Mouse (Mus musculus) Patski (cell line): ENCODE measurements around the gene G3bp1. TPM values are rescaled to one million over a fixed set of nuclear protein-coding genes. Genes with fewer than 3 reads are reported as not detected.

Source experiments
- ATAC-seq: fragments of 100-300 bp; one replicate; pipeline ENCODE4 v1.8.0; 2021
- CTCF ChIA-PET: fragments of 350-600 bp; sonication (Branson Sonifier 250); formaldehyde crosslinking; loops from one replicate; lab custom pipeline; 2022; ENCODE audit warnings: inconsistent platforms; lab: Charles Lee
- POLR2A ChIA-PET: fragments of 350-600 bp; sonication (Branson Sonifier 250); formaldehyde crosslinking; loops from one replicate; lab custom pipeline; 2022; ENCODE audit warnings: antibody characterized with exemption, inconsistent platforms; lab: Charles Lee
- DNase-seq: peaks from one replicate; pipeline ENCODE4 v3.0.0-alpha.2; 2011; ENCODE audit warnings: low read depth, low spot score
- H3K27me3 ChIP-seq: fragments of 371-371 bp; one replicate; pipeline ENCODE4 v1.5.1; 2021
- CTCF ChIP-seq: fragments of 100-300 bp; IDR thresholded peaks from one replicate; pipeline ENCODE4 v1.5.1; 2021
- in situ Hi-C: fragments of 300-500 bp; cut with MboI; formaldehyde crosslinking; loops from 3 replicates; pipeline ENCODE4 v1.11.1; 2018; ENCODE audit warnings: low pct_unique_long_range_greater_than_20kb, mixed read lengths
- polyA plus RNA-seq: library from polyadenylated mRNA; unstranded; gene quantifications from one replicate; pipeline ENCODE4 v1.2.3, GENCODE M21; 2021

The G3bp1 gene
- polyA plus RNA-seq, 1 experiment from 2014 or later: 53.9 TPM

- no peak for DNase-seq
- no peak for TF ChIP-seq CTCF
- no peaks in the 10 kb centered on the region for H3K27me3 ChIP-seq
- in situ Hi-C loops: no loop called here
- ChIA-PET CTCF (interaction anchor here (1.9 kb wide), 1 partner anchor 12 kb away, joined by 7 read pairs; no protein-coding TSS in a partner anchor), POLR2A (interaction anchor here (1.5 kb wide), 1 partner anchor 16 kb away, joined by 4 read pairs; the partner anchor contains the start of gene G3bp1)
- no peak for ATAC-seq
Measured at GRCm38 (mm10) chr11:55485443-55485842, 16.0 kb downstream of the G3bp1 start.

DNA sequence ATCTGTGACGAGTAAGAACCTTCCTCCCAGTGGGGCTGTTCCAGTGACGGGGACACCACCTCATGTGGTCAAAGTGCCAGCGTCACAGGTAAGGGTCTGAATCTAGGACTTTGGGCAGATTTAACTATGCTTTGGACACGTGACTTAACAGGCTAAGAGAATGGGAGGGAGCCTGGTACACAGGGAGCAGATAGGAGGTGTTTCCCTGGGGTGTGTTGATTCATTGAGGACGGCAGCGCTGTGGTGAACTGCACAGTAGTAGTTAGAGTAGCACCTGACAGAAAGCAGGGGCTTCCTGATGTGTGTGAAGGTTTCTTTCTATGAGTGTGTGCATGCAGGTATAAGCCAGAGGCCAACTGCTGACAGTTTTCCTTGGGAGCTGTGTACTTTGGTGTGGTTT lies 26.7 kb downstream of the G3bp1 start:
- in situ Hi-C loops: no loop called here
- TF ChIP-seq CTCF: no peak
- H3K27me3 ChIP-seq: no peaks in the 10 kb centered on the region
- POLR2A ChIA-PET: no interaction called here
- ATAC-seq (no peak), DNase-seq (no peak)
- CTCF ChIA-PET: no interaction called here

DNA sequence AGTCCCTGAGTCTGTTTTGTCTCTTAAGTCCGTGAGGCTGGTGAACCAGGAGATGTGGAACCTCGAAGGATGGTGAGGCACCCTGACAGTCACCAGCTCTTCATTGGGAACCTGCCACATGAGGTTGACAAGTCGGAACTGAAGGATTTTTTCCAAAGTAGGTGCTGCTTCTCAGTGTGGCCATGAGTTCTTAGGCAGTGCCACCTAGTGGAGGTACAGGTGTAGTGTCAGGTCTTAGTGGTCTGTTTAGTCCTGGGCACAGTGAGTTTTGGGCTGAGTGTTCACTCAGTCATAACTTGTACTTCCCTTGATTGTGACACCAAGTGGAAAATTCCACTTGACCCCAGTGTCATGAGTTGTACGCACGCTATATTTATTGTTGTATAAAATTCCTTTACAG lies 28.4 kb downstream of the G3bp1 start:
- no peaks in the 10 kb centered on the region for H3K27me3 ChIP-seq
- ChIA-PET POLR2A (interaction anchor here (0.7 kb wide), 1 partner anchor 61 kb away, joined by 3 read pairs; no protein-coding TSS in a partner anchor), CTCF (interaction anchor here (0.9 to 2.7 kb wide), 8 partner anchors 11 to 38 kb away, joined by 3 to 20 read pairs (median 5); partner anchors contain the start of gene Atox1)
- peak; percentile 88 for TF ChIP-seq CTCF
- in situ Hi-C loops: no loop called here
- DNase-seq: peak; percentile 12
- ATAC-seq: peak; percentile 78

DNA sequence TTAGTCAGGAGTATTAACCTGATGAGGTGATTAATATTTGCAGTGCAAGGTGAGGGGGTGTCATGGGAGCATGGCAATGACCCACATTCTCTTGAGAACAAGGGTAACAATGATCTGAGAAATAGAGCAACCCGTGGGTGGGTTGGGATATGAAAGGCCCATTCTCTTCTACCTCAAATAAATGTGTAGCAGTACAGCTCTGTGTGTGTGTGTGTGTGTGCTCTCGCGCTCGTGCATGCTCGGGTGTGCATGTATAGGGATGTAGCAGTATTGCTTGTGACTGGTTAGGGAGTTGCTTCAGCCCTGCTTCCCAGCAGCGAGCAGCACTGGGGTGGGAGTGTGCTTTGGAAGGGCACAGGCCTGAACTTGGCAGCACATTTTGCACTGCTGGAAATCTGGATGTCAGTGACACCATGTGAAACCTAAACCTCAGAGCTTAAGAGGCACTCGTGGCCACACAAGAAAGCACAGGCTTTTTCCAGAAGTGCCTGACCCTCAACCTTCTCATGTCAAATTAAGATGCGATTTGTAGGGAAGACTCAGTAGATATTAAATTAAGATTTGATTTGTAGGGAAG lies 32.6 kb downstream of the G3bp1 start:
- POLR2A ChIA-PET: interaction anchor here (0.6 to 2.0 kb wide), 2 partner anchors 16 to 33 kb away, joined by 4 read pairs; partner anchors contain the start of gene G3bp1
- no peaks in the 10 kb centered on the region for H3K27me3 ChIP-seq
- in situ Hi-C loops: no loop called here
- DNase-seq: no peak
- CTCF ChIA-PET: interaction anchor here (2.1 kb wide), 1 partner anchor 41 kb away, joined by 6 read pairs; the partner anchor contains the start of gene Atox1
- TF ChIP-seq CTCF: no peak
- ATAC-seq: no peak

DNA sequence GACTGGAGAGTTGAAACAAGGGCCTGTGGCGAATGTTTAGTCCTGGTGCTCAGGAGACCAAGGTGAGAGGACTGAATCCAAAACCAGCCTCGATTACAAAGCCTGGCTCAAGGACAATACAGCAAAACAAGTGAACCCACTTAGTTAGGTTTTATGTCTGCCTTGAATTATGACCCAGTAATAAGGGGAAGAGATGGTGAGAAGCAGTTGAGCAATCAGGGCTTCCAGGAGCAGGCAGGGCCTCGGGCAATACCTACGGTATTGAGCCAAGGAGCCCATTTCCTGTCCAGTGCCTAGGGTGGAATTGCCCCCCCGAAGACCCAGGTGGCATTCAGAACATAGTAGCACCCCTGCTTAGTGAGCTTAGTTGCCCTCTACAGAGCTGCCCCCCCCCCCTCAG lies 33.4 kb downstream of the G3bp1 start:
- ChIA-PET POLR2A (interaction anchor here (0.5 to 2.0 kb wide), 2 partner anchors 34 to 127 kb away, joined by 3 to 4 read pairs; partner anchors contain the start of gene G3bp1), CTCF (interaction anchor here (0.8 to 2.1 kb wide), 3 partner anchors 10 to 603 kb away, joined by 3 to 6 read pairs (median 5); partner anchors contain the start of gene Atox1)
- in situ Hi-C loops: no loop called here
- no peaks in the 10 kb centered on the region for H3K27me3 ChIP-seq
- ATAC-seq: peak; percentile 67
- no peak for DNase-seq
- no peak for TF ChIP-seq CTCF

DNA sequence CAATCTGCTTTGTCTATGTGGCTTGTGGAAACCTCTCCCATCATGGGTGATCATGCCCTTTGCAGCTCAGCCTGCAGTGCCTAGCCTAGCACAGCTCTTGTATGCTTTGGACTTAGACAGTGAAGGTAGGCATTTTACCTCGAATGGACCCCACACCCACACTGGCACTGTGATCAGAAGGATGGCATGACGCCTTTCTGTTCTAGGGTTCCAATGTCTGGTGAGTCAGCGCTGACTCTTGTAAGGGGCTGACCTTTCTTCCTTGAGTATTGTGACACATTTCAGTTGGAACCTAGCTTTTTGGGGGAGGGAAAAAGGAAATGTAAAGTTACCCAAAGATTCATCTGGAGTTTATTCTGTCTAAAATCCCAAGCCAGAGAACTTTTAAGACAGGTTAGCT lies 36.0 kb downstream of the G3bp1 start:
- no peak for TF ChIP-seq CTCF
- no peak for ATAC-seq
- in situ Hi-C loops: no loop called here
- POLR2A ChIA-PET: no interaction called here
- DNase-seq: no peak
- no peaks in the 10 kb centered on the region for H3K27me3 ChIP-seq
- CTCF ChIA-PET: interaction anchor here (1.4 kb wide), 1 partner anchor 13 kb away, joined by 3 read pairs; no protein-coding TSS in a partner anchor

GRCm38 (mm10) chr11:55511374-55511773 lies 41.9 kb downstream of the G3bp1 start:
- CTCF ChIA-PET: interaction anchor here (0.8 kb wide), 1 partner anchor 13 kb away, joined by 4 read pairs; no protein-coding TSS in a partner anchor
- TF ChIP-seq CTCF: peak; percentile 47
- DNase-seq: no peak

DNA sequence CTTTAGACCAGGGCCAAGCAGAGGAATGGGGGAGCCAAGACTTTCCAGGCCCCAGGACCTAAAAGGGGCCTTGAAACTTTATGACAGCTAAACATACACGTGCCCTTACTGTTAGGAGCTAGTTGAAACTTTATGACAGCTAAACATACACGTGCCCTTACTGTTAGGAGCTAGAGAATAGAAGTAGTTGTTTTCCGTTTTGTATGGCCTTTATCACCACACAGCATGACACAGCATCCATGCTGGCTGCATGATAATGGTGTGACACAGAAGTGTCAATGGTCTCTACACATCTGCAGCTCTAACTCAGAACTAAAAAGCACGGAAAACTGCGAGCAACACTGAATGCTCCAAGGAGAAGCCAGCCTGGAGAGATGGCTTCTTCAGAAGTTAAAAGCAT lies 48.2 kb downstream of the G3bp1 start:
- ChIA-PET POLR2A (no interaction called here), CTCF (interaction anchor here (1.5 to 1.6 kb wide), 2 partner anchors 10 to 590 kb away, joined by 4 to 6 read pairs; no protein-coding TSS in a partner anchor)
- in situ Hi-C loops: loop anchor here (5.0 kb wide), 1 partner anchor 590 kb away; no protein-coding TSS in a partner anchor
- ATAC-seq: no peak
- TF ChIP-seq CTCF: no peak
- no peak for DNase-seq
- no peaks in the 10 kb centered on the region for H3K27me3 ChIP-seq

More at GRCm38 (mm10) chr11:55511374-55511773, 41.9 kb downstream of the G3bp1 start:
- POLR2A ChIA-PET: no interaction called here
- in situ Hi-C loops: no loop called here
- H3K27me3 ChIP-seq: no peaks in the 10 kb centered on the region
- ATAC-seq: no peak

GRCm38 (mm10) chr11:55518806-55519674 lies 49.6 kb downstream of the G3bp1 start:
- CTCF ChIA-PET: interaction anchor here (0.7 to 1.6 kb wide), 4 partner anchors 13 to 589 kb away, joined by 3 to 9 read pairs (median 4); no protein-coding TSS in a partner anchor
- no peaks in the 10 kb centered on the region for H3K27me3 ChIP-seq
- POLR2A ChIA-PET: interaction anchor here (0.6 kb wide), 3 partner anchors 235 to 982 kb away, joined by 3 to 4 read pairs (median 3); no protein-coding TSS in a partner anchor
- DNase-seq (no peak), ATAC-seq (peak; percentile 71)
- TF ChIP-seq CTCF: peak; percentile 94
- in situ Hi-C loops: loop anchor here (5.0 kb wide), 1 partner anchor 588 kb away; no protein-coding TSS in a partner anchor

DNA sequence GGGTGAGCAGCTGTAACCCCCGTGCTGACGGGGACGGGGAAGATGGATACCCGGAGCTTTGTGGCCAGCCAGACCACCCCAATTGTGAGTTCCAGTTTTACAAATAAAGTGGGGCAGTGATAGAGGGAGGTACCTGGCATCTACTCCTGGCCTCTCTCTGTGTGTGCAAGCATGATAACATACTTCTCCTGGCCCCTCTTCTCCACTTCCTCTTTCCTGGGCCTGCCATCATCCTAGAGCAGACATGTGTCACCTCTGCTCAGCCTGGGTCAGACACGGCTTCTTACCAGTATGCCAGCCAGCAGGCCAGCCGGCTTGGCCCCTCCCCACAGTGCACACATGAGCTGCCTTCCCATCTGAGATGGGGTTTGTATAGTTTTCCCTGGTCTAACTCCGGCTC lies 61.3 kb downstream of the G3bp1 start:
- ChIA-PET POLR2A (no interaction called here), CTCF (no interaction called here)
- ATAC-seq: no peak
- no peak for DNase-seq
- in situ Hi-C loops: no loop called here
- H3K27me3 ChIP-seq: peaks cover 8% of the 10 kb centered on the region
- no peak for TF ChIP-seq CTCF
